Mouse (Mus musculus) cerebellum, adult 2 months (tissue): ENCODE measurements around the gene Ptk6.

Experiments used
- CTCF ChIP-seq: fragments of 200-500 bp; IDR thresholded peaks from 2 replicates; pipeline ENCODE4 v1.5.1; 2011; ENCODE audit warnings: low read depth, mild to moderate bottlenecking, control low read depth, low read length, moderate library complexity, borderline replicate concordance; ENCODE audit not compliant: insufficient read depth
- POLR2A ChIP-seq: fragments of 200-500 bp; IDR thresholded peaks from 2 replicates; pipeline ENCODE4 v1.6.1; 2011; ENCODE audit warnings: low read length, control low read depth, borderline replicate concordance; ENCODE audit not compliant: insufficient read depth

- TF ChIP-seq POLR2A, result no peak
- TF ChIP-seq CTCF, result no peak
Measured at GRCm38 (mm10) chr2:181148318-181148955, 54.2 kb downstream of the Ptk6 start.
